Mouse (Mus musculus): ENCODE measurements around the gene Nhlrc1. TPM values are rescaled to one million over a fixed set of nuclear protein-coding genes. Genes with fewer than 3 reads are reported as not detected.

Nhlrc1 gene
- 1.00 TPM for polyA plus RNA-seq (2017; shearing (Covaris generic))

DNA sequence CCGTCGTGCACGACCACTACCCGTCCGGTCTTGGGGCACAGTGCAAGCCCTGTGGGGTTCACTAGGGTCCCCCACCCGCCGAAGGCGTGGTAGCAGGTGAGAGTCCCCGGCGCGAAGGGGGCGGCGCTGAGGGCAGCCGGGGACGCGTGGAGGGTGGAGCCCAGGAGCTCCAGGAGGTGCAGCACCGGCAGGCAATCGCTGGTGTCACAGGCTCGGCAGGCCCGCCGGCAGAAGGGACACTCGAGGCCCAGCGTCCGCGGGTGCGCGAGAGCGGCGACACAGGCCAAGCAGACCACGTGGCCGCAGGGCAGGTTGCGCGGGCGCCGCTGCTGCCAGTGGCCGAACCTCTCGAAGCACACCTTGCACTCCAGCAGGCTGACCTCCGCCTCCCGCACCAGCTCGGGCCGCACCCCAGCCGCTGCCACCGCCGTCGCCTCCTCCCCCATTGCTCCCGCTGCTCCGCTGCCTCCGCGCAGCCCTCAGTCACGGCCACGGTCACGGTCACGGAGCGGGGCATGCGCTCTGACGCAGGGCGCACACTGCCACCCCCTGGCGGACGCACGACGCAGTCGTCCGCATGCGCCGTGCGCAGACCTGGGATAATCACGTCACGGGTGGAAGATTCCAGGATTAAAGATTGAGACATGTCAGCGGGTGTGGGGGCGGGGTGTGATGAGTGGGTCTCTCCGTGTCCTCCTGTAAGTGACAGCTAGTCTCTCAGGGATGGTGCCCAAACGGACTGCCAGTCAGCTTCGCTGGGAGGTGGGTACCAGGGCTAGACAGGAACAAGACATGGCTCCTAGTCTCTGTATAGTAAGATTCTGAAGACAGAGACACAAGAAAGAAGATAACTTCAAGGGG is at the start of gene Nhlrc1:
Gene Nhlrc1, minus strand, starts transcription at position 517 of the 861 bp plus-strand sequence.

DNA sequence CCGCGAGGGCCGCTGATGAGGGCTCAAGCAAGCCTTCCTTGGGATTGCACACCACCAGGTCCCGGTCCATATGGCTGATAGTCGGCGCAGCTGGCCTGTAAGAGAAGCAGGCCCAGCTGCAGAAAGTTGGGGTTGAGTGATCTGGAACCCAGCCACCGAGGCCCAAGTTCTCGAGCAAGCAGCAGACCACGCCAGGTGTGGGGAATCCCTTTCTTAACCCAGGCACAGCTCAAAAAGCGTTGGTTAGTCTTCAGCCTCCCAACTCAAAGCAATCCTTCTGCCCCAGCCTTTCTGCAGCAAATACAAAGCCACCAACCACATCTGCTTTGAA is 29.9 kb upstream of the Nhlrc1 start, which contains the start of gene Tpmt:
Gene Tpmt, minus strand, starts transcription at position 121 of the 331 bp plus-strand sequence.

DNA sequence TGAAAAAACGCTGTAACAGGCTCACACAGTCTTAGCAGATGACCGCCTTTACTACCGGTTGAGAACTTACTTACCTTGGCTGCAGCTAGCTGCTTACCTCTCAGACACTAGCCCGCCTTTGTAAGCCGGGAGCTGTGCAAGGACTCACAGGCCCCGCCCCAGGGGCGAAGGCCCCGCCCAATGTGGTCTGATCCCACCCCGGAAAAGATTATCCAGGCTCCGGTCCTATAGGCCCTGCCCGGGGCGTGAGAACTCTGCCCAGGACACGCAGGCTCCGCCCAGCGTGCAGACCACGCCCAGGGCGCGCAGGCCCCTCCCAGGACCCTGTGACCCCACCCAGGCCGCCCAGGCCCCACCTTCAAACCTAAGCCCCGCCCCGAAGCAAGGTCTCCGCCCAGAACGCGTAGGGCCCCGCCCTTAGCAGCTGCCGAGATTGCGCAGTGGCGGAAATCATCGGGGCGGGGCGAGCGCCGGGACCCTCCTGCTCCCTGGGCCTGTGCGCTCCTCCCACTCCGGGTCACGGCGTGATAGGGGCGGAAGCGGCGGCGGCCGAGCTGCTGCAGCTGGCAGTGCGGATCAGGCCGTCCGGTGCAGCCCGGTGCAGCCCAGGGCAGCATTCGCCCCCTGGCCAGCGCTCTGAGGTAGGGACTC is 28.5 kb upstream of the Nhlrc1 start, which contains the start of gene Kdm1b:
Gene Kdm1b, plus strand, starts transcription at position 470 of the 651 bp plus-strand sequence.

Other genes starting within 250 kb of the Nhlrc1 start
- gene Kif13a, start 85.0 kb downstream of the Nhlrc1 start, polyA plus RNA-seq (2017; shearing (Covaris generic)) = 0.80 TPM
- 24.7 TPM for gene Kdm1b, start 28.6 kb upstream of the Nhlrc1 start, polyA plus RNA-seq (2017; shearing (Covaris generic))
- 2.2 TPM for gene Tpmt, start 29.9 kb upstream of the Nhlrc1 start, polyA plus RNA-seq (2017; shearing (Covaris generic))
- 201 TPM for gene Dek, start 91.4 kb upstream of the Nhlrc1 start, polyA plus RNA-seq (2017; shearing (Covaris generic))
- gene Rnf144b, start 107.8 kb upstream of the Nhlrc1 start, polyA plus RNA-seq (2017; shearing (Covaris generic)) = not detected